Mouse (Mus musculus) ES-Bruce4 (cell line): ENCODE measurements around the gene Fam83g.
"Not testable (repeated sequence)": the region's sequence is repeated elsewhere in the genome, so short reads cannot be mapped to it uniquely, and the experiment has no call there.

Source experiments
- CTCF ChIP-seq: IDR thresholded peaks from one replicate; pipeline ENCODE4 v1.8.1; 2011; ENCODE audit warnings: low read depth, low read length
- EP300 ChIP-seq: IDR thresholded peaks from 2 replicates; pipeline ENCODE4 v1.6.1; 2011; ENCODE audit warnings: low read depth, low read length; ENCODE audit not compliant: insufficient read depth
- POLR2A ChIP-seq: IDR thresholded peaks from one replicate; pipeline ENCODE4 v1.8.1; 2011; ENCODE audit warnings: low read length; ENCODE audit not compliant: insufficient read depth

DNA sequence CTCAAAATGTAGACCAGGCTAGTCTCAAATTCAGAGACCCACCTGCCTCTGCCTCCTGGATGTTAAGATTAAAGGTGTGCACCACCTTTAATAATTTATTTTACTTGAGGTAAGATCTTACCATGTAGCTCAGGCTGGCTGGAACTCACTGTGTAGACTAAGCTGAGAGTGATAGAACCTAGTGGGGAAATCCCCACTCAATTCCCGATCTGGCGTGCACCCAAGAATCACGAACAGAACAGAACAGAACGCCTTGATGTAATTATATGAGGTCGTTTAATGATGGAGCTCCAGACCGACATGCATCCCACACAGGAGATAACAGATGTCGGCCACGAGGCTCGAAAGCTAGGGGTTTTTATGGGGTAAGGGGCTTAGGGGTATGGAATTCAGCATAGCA, 43.3 kb upstream of the Fam83g start:
- TF ChIP-seq POLR2A, CTCF, EP300: not testable (repeated sequence)
